Mouse (Mus musculus) MEL (cell line): ENCODE results near the gene Egfl8. TPM values are rescaled to one million over a fixed set of nuclear protein-coding genes. Genes with fewer than 3 reads are reported as not detected.

Source experiments
- DNase-seq: peaks from one replicate; pipeline ENCODE4 v3.0.0; 2011; ENCODE audit warnings: low read depth, low spot score
- H3K27ac ChIP-seq: 2 replicates; pipeline ENCODE4 v1.5.1; 2012; ENCODE audit warnings: low read depth, mild to moderate bottlenecking, control low read depth, low read length, moderate library complexity; ENCODE audit not compliant: control insufficient read depth
- H3K27me3 ChIP-seq, 2 experiments: fragments of 150-350 bp in 1 of 2; sonication (generic) in 1 of 2; 2 replicates each; pipeline ENCODE4 v1.6.1; 2012; ENCODE audit warnings: low read length in 2 of 2, mild to moderate bottlenecking in 2 of 2, improper control_type of control experiment in 1 of 2, moderate library complexity in 1 of 2; ENCODE audit not compliant: insufficient read depth in 2 of 2, control insufficient read depth in 1 of 2
- H3K36me3 ChIP-seq, 2 experiments: 2 replicates each; pipeline ENCODE4 v1.6.1; 2012 to 2014; ENCODE audit warnings: low read length in 2 of 2, improper control_type of control experiment in 1 of 2, inconsistent platforms in 1 of 2, mild to moderate bottlenecking in 1 of 2; ENCODE audit not compliant: insufficient read depth in 2 of 2, control insufficient read depth in 1 of 2
- H3K4me1 ChIP-seq, 2 experiments: fragments of 150-350 bp in 1 of 2; sonication (generic) in 1 of 2; 2 replicates each; pipeline ENCODE4 v1.6.1; 2012; ENCODE audit warnings: low read length in 2 of 2, improper control_type of control experiment in 1 of 2, mild to moderate bottlenecking in 1 of 2; ENCODE audit not compliant: insufficient read depth in 2 of 2, control insufficient read depth in 1 of 2
- H3K4me3 ChIP-seq, 2 experiments: fragments of 150-350 bp in 1 of 2; sonication (generic) in 1 of 2; 2 replicates each; pipeline ENCODE4 v1.5.1; 2012; ENCODE audit warnings: low read depth in 2 of 2, low read length in 2 of 2, mild to moderate bottlenecking in 2 of 2, moderate library complexity in 2 of 2, control low read depth in 1 of 2, improper control_type of control experiment in 1 of 2; ENCODE audit not compliant: control insufficient read depth in 1 of 2, insufficient read depth in 1 of 2
- H3K79me2 ChIP-seq: 2 replicates; pipeline ENCODE4 v1.6.1; 2012; ENCODE audit warnings: mild to moderate bottlenecking, low read length, moderate library complexity; ENCODE audit not compliant: control insufficient read depth, poor library complexity, insufficient read depth
- H3K9ac ChIP-seq: 2 replicates; pipeline ENCODE4 v1.6.1; 2012; ENCODE audit warnings: low read depth, mild to moderate bottlenecking, control low read depth, low read length, moderate library complexity; ENCODE audit not compliant: control insufficient read depth, poor library complexity, severe bottlenecking
- H3K9me3 ChIP-seq: fragments of 150-350 bp; sonication (generic); replicated peaks from 2 replicates; pipeline ENCODE4 v1.6.1; 2012; ENCODE audit warnings: mild to moderate bottlenecking, low read length, improper control_type of control experiment, moderate library complexity; ENCODE audit not compliant: insufficient read depth
- CHD1 ChIP-seq: IDR thresholded peaks from 2 replicates; pipeline ENCODE4 v1.6.1; 2012; ENCODE audit warnings: low read depth, mild to moderate bottlenecking, inconsistent platforms, low read length, improper control_type of control experiment
- GATA1 ChIP-seq: IDR thresholded peaks from 2 replicates; pipeline ENCODE4 v1.6.1; 2011; ENCODE audit warnings: low read depth, low read length, improper control_type of control experiment
- HCFC1 ChIP-seq: IDR thresholded peaks from 2 replicates; pipeline ENCODE4 v1.6.1; 2012; ENCODE audit warnings: low read depth, mild to moderate bottlenecking, inconsistent platforms, low read length, improper control_type of control experiment, moderate library complexity
- JUND ChIP-seq: IDR thresholded peaks from 2 replicates; pipeline ENCODE4 v1.6.1; 2011; ENCODE audit warnings: low read depth, mild to moderate bottlenecking, improper control_type of control experiment, low read length
- KAT2A ChIP-seq: conservative IDR thresholded peaks from 2 replicates; pipeline ENCODE4 v1.6.1; 2012; ENCODE audit warnings: low read depth, low read length, improper control_type of control experiment, inconsistent platforms
- MAX ChIP-seq: IDR thresholded peaks from 2 replicates; pipeline ENCODE4 v1.6.1; 2011; ENCODE audit warnings: low read length, improper control_type of control experiment
- MAZ ChIP-seq: IDR thresholded peaks from 2 replicates; pipeline ENCODE4 v1.6.1; 2012; ENCODE audit warnings: low read depth, mild to moderate bottlenecking, inconsistent platforms, low read length, improper control_type of control experiment
- MYB ChIP-seq: IDR thresholded peaks from 2 replicates; pipeline ENCODE4 v1.6.1; 2011; ENCODE audit warnings: mild to moderate bottlenecking, low read depth, low read length, improper control_type of control experiment
- POLR2A ChIP-seq, 2 experiments: IDR thresholded peaks; 2 replicates each; pipeline ENCODE4 v1.6.1; 2011 to 2012; ENCODE audit warnings: low read length in 2 of 2, mild to moderate bottlenecking in 2 of 2, control low read depth in 1 of 2, improper control_type of control experiment in 1 of 2, low read depth in 1 of 2, moderate library complexity in 1 of 2; ENCODE audit not compliant: control insufficient read depth in 1 of 2, insufficient read depth in 1 of 2, poor library complexity in 1 of 2
- RAD21 ChIP-seq: IDR thresholded peaks from 2 replicates; pipeline ENCODE4 v1.6.1; 2011; ENCODE audit warnings: mild to moderate bottlenecking, low read depth, low read length, improper control_type of control experiment
- SMC3 ChIP-seq: IDR thresholded peaks from 2 replicates; pipeline ENCODE4 v1.6.1; 2011; ENCODE audit warnings: low read depth, low read length, improper control_type of control experiment
- USF1 ChIP-seq: IDR thresholded peaks from 2 replicates; pipeline ENCODE4 v1.6.1; 2014; ENCODE audit warnings: low read depth, mild to moderate bottlenecking, inconsistent platforms, low read length, improper control_type of control experiment, moderate library complexity
- polyA plus RNA-seq, 2 experiments: library from polyadenylated mRNA; stranded (reverse) in 1 of 2; unstranded in 1 of 2; fragments of >175 nt in 1 of 2; fragments of >200 nt in 1 of 2; gene quantifications; 2 replicates each; pipeline versions ENCODE4 v1.2.1 to v1.2.4; 2012; ENCODE audit warnings: low replicate concordance in 2 of 2, low read depth in 1 of 2; ENCODE audit not compliant: insufficient read length in 2 of 2, insufficient read depth in 1 of 2, missing spikeins in 1 of 2
- total RNA-seq: library from RNA; depleted of rRNA; stranded (reverse); fragments of 300-350 nt; gene quantifications from 2 replicates; pipeline ENCODE4 v1.2.3, GENCODE M21; 2012; rRNA removed

Gene Egfl8
- total and polyA plus RNA-seq, 3 experiments, result 0.89 to 1.6 TPM; not detected in 1

DNA sequence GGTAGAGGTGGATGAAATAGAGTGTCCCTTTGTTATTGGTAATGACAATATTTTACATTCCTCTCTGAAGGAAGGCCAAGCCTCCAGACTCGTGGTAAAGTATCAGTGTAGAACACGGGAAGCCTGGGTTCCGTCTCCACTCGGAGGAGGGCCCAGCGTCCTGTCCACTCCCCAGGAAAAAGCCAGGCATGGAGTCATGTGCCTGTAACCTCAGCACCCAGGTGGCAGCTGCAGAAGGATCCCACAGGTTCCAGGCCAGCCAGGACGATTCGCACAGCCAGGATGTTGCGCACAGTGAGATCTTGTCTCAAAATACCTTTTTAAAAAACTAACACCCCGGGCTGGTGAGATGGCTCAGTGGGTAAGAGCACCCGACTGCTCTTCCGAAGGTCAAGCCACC lies 52.4 kb downstream of the Egfl8 start:
- peaks cover 0 to 4% of the 10 kb centered on the region in 2 experiments; a peak in 2 of 4 replicates for H3K27me3 ChIP-seq
- H3K4me3 ChIP-seq, result no peak overlapping the region
- H3K27ac ChIP-seq, result no peak overlapping the region
- peaks cover 7 to 18% of the 10 kb centered on the region in 2 experiments for H3K4me1 ChIP-seq
- no peak overlapping the region for H3K9ac ChIP-seq
- no peak for DNase-seq
- no peaks in the 10 kb centered on the region for H3K9me3 ChIP-seq
- H3K79me2 ChIP-seq, result no peaks in the 10 kb centered on the region
- H3K36me3 ChIP-seq, result peaks cover 0 to 10% of the 10 kb centered on the region in 2 experiments; a peak in 2 of 4 replicates
- no peak for TF ChIP-seq GATA1
- no peak for TF ChIP-seq JUND
- TF ChIP-seq RAD21, result no peak
- no peak for TF ChIP-seq MAZ
- no peak for TF ChIP-seq POLR2A (IDR thresholded peaks at IDR 0.05; ENCODE audit: control insufficient read depth in 1 of 2, insufficient read depth in 1 of 2, low read depth in 1 of 2, low read length in 2 of 2, poor library complexity in 1 of 2)
- no peak for TF ChIP-seq MYB
- no peak for TF ChIP-seq CHD1
- TF ChIP-seq HCFC1, result no peak
- TF ChIP-seq KAT2A, result no peak
- TF ChIP-seq MAX, result no peak
- TF ChIP-seq SMC3, result no peak
- TF ChIP-seq USF1, result no peak

Other genes with a start within 250 kb of the Egfl8 start
- gene Btnl1, start 238.8 kb downstream of the Egfl8 start, total RNA-seq, result not detected in 2 replicates
- under 1 TPM in 1 of 2 experiments, not detected in 1; 0.17 TPM for gene Btnl1, start 238.8 kb downstream of the Egfl8 start, polyA plus RNA-seq
- not detected in 2 replicates for gene BC051142, start 217.2 kb downstream of the Egfl8 start, total RNA-seq
- under 1 TPM in 1 of 2 experiments, not detected in 1; 0.06 TPM for gene BC051142, start 217.2 kb downstream of the Egfl8 start, polyA plus RNA-seq
- not detected in 2 replicates for gene Btnl4, start 138.7 kb downstream of the Egfl8 start, total RNA-seq
- gene Btnl4, start 138.7 kb downstream of the Egfl8 start, polyA plus RNA-seq, result not detected
- gene Btnl6, start 98.6 kb downstream of the Egfl8 start, total RNA-seq, result not detected in 2 replicates
- gene Btnl6, start 98.6 kb downstream of the Egfl8 start, polyA plus RNA-seq, result not detected
- 0.10 and 0.15 TPM in 2 replicates for gene Notch4, start 51.7 kb downstream of the Egfl8 start, total RNA-seq
- 10 to 100 TPM in 1 of 2 experiments, under 1 TPM in 1; 0.33 to 21.9 TPM for gene Notch4, start 51.7 kb downstream of the Egfl8 start, polyA plus RNA-seq
- gene Gpsm3, start 26.2 kb downstream of the Egfl8 start, total RNA-seq, result 10.6 and 12.0 TPM in 2 replicates
- gene Gpsm3, start 26.2 kb downstream of the Egfl8 start, polyA plus RNA-seq, result 10 to 100 TPM in 1 of 2 experiments, not detected in 1; 37.8 TPM
- gene Pbx2, start 24.7 kb downstream of the Egfl8 start, total RNA-seq, result 40.3 and 42.4 TPM in 2 replicates
- 10 to 100 TPM in 1 of 2 experiments, not detected in 1; 76.7 TPM for gene Pbx2, start 24.7 kb downstream of the Egfl8 start, polyA plus RNA-seq
- 0.27 and 0.62 TPM in 2 replicates for gene Ager, start 18.1 kb downstream of the Egfl8 start, total RNA-seq
- 1 to 10 TPM in 1 of 2 experiments, not detected in 1; 3.7 TPM for gene Ager, start 18.1 kb downstream of the Egfl8 start, polyA plus RNA-seq
- 23.5 and 24.8 TPM in 2 replicates for gene Rnf5, start 12.3 kb downstream of the Egfl8 start, total RNA-seq
- 10 to 100 TPM in 1 of 2 experiments, not detected in 1; 85.1 TPM for gene Rnf5, start 12.3 kb downstream of the Egfl8 start, polyA plus RNA-seq
- gene Agpat1, start 11.7 kb downstream of the Egfl8 start, total RNA-seq, result 81.5 and 85.2 TPM in 2 replicates
- gene Agpat1, start 11.7 kb downstream of the Egfl8 start, polyA plus RNA-seq, result 100 to 1,000 TPM in 1 of 2 experiments, not detected in 1; 153 TPM
- gene Ppt2, start 12.5 kb upstream of the Egfl8 start, total RNA-seq, result 20.2 and 29.2 TPM in 2 replicates
- 100 to 1,000 TPM in 1 of 2 experiments, 10 to 100 TPM in 1; 67.1 to 147 TPM for gene Ppt2, start 12.5 kb upstream of the Egfl8 start, polyA plus RNA-seq
- gene Prrt1, start 13.6 kb upstream of the Egfl8 start, total RNA-seq, result not detected in 2 replicates
- gene Prrt1, start 13.6 kb upstream of the Egfl8 start, polyA plus RNA-seq, result 1 to 10 TPM in 1 of 2 experiments, not detected in 1; 1.0 TPM
- 4.4 and 7.0 TPM in 2 replicates for gene Fkbpl, start 28.8 kb upstream of the Egfl8 start, total RNA-seq
- 1 to 10 TPM in 1 of 2 experiments, not detected in 1; 6.4 TPM for gene Fkbpl, start 28.8 kb upstream of the Egfl8 start, polyA plus RNA-seq
- gene Atf6b, start 31.2 kb upstream of the Egfl8 start, total RNA-seq, result 39.6 and 45.3 TPM in 2 replicates
- 100 to 1,000 TPM in 1 of 2 experiments, not detected in 1; 101 TPM for gene Atf6b, start 31.2 kb upstream of the Egfl8 start, polyA plus RNA-seq
- gene Tnxb, start 54.6 kb upstream of the Egfl8 start, total RNA-seq, result 0.16 and 0.27 TPM in 2 replicates
- under 1 TPM in 1 of 2 experiments, not detected in 1; 0.28 TPM for gene Tnxb, start 54.6 kb upstream of the Egfl8 start, polyA plus RNA-seq
- 0.08 TPM in 1 of 2 replicates, not detected in the other for gene C4b, start 127.9 kb upstream of the Egfl8 start, total RNA-seq
- under 1 TPM in 1 of 2 experiments, not detected in 1; 0.24 TPM for gene C4b, start 127.9 kb upstream of the Egfl8 start, polyA plus RNA-seq
- gene Cyp21a1, start 188.6 kb upstream of the Egfl8 start, total RNA-seq, result not detected in 2 replicates
- gene Cyp21a1, start 188.6 kb upstream of the Egfl8 start, polyA plus RNA-seq, result not detected
- 33.6 and 43.3 TPM in 2 replicates for gene Stk19, start 221.0 kb upstream of the Egfl8 start, total RNA-seq
- 10 to 100 TPM in 1 of 2 experiments, not detected in 1; 56.5 TPM for gene Stk19, start 221.0 kb upstream of the Egfl8 start, polyA plus RNA-seq
- 15.2 and 18.0 TPM in 2 replicates for gene Dxo, start 221.0 kb upstream of the Egfl8 start, total RNA-seq
- 10 to 100 TPM in 1 of 2 experiments, not detected in 1; 39.7 TPM for gene Dxo, start 221.0 kb upstream of the Egfl8 start, polyA plus RNA-seq
- gene Skiv2l, start 234.2 kb upstream of the Egfl8 start, total RNA-seq, result 29.6 and 34.9 TPM in 2 replicates
- 10 to 100 TPM in 1 of 2 experiments, not detected in 1; 47.0 TPM for gene Skiv2l, start 234.2 kb upstream of the Egfl8 start, polyA plus RNA-seq
- 58.8 and 67.6 TPM in 2 replicates for gene Nelfe, start 234.4 kb upstream of the Egfl8 start, total RNA-seq
- gene Nelfe, start 234.4 kb upstream of the Egfl8 start, polyA plus RNA-seq, result 100 to 1,000 TPM in 1 of 2 experiments, not detected in 1; 192 TPM
- gene Cfb, start 246.5 kb upstream of the Egfl8 start, total RNA-seq, result 0.19 and 0.20 TPM in 2 replicates
- gene Cfb, start 246.5 kb upstream of the Egfl8 start, polyA plus RNA-seq, result 1 to 10 TPM in 1 of 2 experiments, not detected in 1; 3.1 TPM